ENCODE assay signal across 9 mouse cellular contexts in genomic region chr3:51359558-51360307, GRCm38 (mm10). TPM values are rescaled to one million over a fixed set of nuclear protein-coding genes. Genes with fewer than 3 reads are reported as not detected.
A peak's percentile ranks its signal among the peaks of the same experiment; 100 is the strongest.
DNase-seq lines count a peak whose midpoint lies in the region; ATAC-seq lines count a peak whose summit lies in the region.
"Had no signal": no experiment of that assay in that cellular context is flagged by ENCODE, and none has a peak within 500 bp of the region (broad histone marks: within the 10 kb centered on the region; RNA-seq: fewer than 3 reads in every experiment).

No protein-coding gene starts in this region.

- no peak overlapping the region for H3K4me2 ChIP-seq in forebrain, embryonic 16.5 days (ENCODE audit: low read length)
- H3K4me2 ChIP-seq in hindbrain, embryonic 11.5 days (replicated peaks; ENCODE audit: low read depth, low read length) = no peak overlapping the region
- peak overlapping the region; percentile 93 for H3K4me2 ChIP-seq in liver, embryonic 16.5 days (ENCODE audit: low read depth, low read length)

- H3K4me3 ChIP-seq in forebrain, embryonic 10.5 days = peak overlapping the region; percentile 71
- no peak overlapping the region for H3K4me3 ChIP-seq in forebrain, embryonic 16.5 days (replicated peaks; ENCODE audit: low read length)
- H3K4me3 ChIP-seq in hindbrain, embryonic 11.5 days (ENCODE audit: low read depth, low read length) = 0 out of 2 replicates have a peak overlapping the region, but pooled peaks have one; percentile 4
- H3K4me3 ChIP-seq in liver, embryonic 16.5 days (ENCODE audit: low read depth, low read length) = peak overlapping the region; percentile 70

- ATAC-seq in forebrain, embryonic 16.5 days = no peak
- no peak; the same call in 1 of the 2 replicates for ATAC-seq in hindbrain, embryonic 11.5 days (ENCODE audit: low FRiP score)
- ATAC-seq in liver, embryonic 16.5 days (ENCODE audit: low read depth) = no peak

- H3K36me3 ChIP-seq in forebrain, embryonic 10.5 days (replicated peaks) = no peaks in the 10 kb centered on the region
- no peaks in the 10 kb centered on the region for H3K36me3 ChIP-seq in forebrain, embryonic 16.5 days (ENCODE audit: control insufficient read depth, insufficient read depth)
- no peaks in the 10 kb centered on the region for H3K36me3 ChIP-seq in hindbrain, embryonic 11.5 days (ENCODE audit: control insufficient read depth, insufficient read depth, low read length)
- H3K36me3 ChIP-seq in liver, embryonic 16.5 days (ENCODE audit: control insufficient read depth, insufficient read depth) = no peaks in the 10 kb centered on the region

- peaks cover 31% of the 10 kb centered on the region for H3K4me1 ChIP-seq in forebrain, embryonic 10.5 days
- H3K4me1 ChIP-seq in forebrain, embryonic 16.5 days (replicated peaks; ENCODE audit: control insufficient read depth, insufficient read depth, low read length) = peaks cover 8% of the 10 kb centered on the region
- no peaks in the 10 kb centered on the region for H3K4me1 ChIP-seq in hindbrain, embryonic 11.5 days (replicated peaks; ENCODE audit: control insufficient read depth, insufficient read depth, low read length)
- peaks cover 36% of the 10 kb centered on the region for H3K4me1 ChIP-seq in liver, embryonic 16.5 days (ENCODE audit: control insufficient read depth, low read depth, low read length)

- no peak overlapping the region for H3K9ac ChIP-seq in forebrain, embryonic 16.5 days (replicated peaks; ENCODE audit: low read depth, low read length)
- no peak overlapping the region for H3K9ac ChIP-seq in hindbrain, embryonic 11.5 days (ENCODE audit: low read depth, low read length)
- peak overlapping the region; percentile 10; the same call in 1 of the 2 replicates for H3K9ac ChIP-seq in liver, embryonic 16.5 days (ENCODE audit: low read depth, low read length)

- peaks cover 35% of the 10 kb centered on the region for H3K27me3 ChIP-seq in forebrain, embryonic 10.5 days (ENCODE audit: poor library complexity, severe bottlenecking)
- peaks cover 8% of the 10 kb centered on the region for H3K27me3 ChIP-seq in forebrain, embryonic 16.5 days (replicated peaks; ENCODE audit: control insufficient read depth, insufficient read depth, low read length)
- H3K27me3 ChIP-seq in hindbrain, embryonic 11.5 days (ENCODE audit: control insufficient read depth, insufficient read depth, low read length) = peaks cover 7% of the 10 kb centered on the region
- no peaks in the 10 kb centered on the region for H3K27me3 ChIP-seq in liver, embryonic 16.5 days (ENCODE audit: control insufficient read depth, insufficient read depth, low read depth, low read length)

- DNase-seq in forebrain, embryonic 10.5 days (ENCODE audit: extremely low spot score, low spot score) = no peak
- DNase-seq in A20 (ENCODE audit: low read depth, low spot score) = peak; percentile 48
- no peak for DNase-seq in hindbrain, embryonic 11.5 days (ENCODE audit: low spot score)
- DNase-seq in left cerebral cortex, adult 11 months (ENCODE audit: low spot score) = no peak
- no peak for DNase-seq in adrenal gland, postnatal 36 days
- no peak for DNase-seq in spleen, postnatal 14 days (ENCODE audit: low spot score in 2 of 2)

- 20% methylated on average over 14 of the region's 14 CpGs for WGBS in forebrain, embryonic 10.5 days
- WGBS in forebrain, embryonic 16.5 days = 34% methylated on average over 14 of the region's 14 CpGs
- WGBS in hindbrain, embryonic 11.5 days = 21% methylated on average over 14 of the region's 14 CpGs
- WGBS in liver, embryonic 16.5 days (ENCODE audit: insufficient replicate concordance) = 36% methylated on average over 14 of the region's 14 CpGs

- H3K27ac ChIP-seq in forebrain, embryonic 10.5 days = no peak overlapping the region
- H3K27ac ChIP-seq in forebrain, embryonic 16.5 days (ENCODE audit: low read length) = no peak overlapping the region
- no peak overlapping the region for H3K27ac ChIP-seq in hindbrain, embryonic 11.5 days (ENCODE audit: low read depth, low read length)
- no peak overlapping the region for H3K27ac ChIP-seq in liver, embryonic 16.5 days (ENCODE audit: low read length)

- no peaks in the 10 kb centered on the region for H3K9me3 ChIP-seq in forebrain, embryonic 10.5 days
- no peaks in the 10 kb centered on the region for H3K9me3 ChIP-seq in forebrain, embryonic 16.5 days (ENCODE audit: control insufficient read depth, low read length)
- no peaks in the 10 kb centered on the region for H3K9me3 ChIP-seq in hindbrain, embryonic 11.5 days (ENCODE audit: control insufficient read depth, low read length)
- no peaks in the 10 kb centered on the region for H3K9me3 ChIP-seq in liver, embryonic 16.5 days (replicated peaks; ENCODE audit: control insufficient read depth, low read length)

RNA-seq across cellular contexts. Expression of gene Elf2, which starts 19.3 kb away (rescaled TPM):
- 41.6 and 44.2 TPM in 2 replicates for polyA plus RNA-seq in forebrain, embryonic 10.5 days (2016; fragmentation: Nextera tagmentation; extraction: Ambion mirVana)
- polyA plus RNA-seq in forebrain, embryonic 16.5 days (2015; fragmentation: Nextera tagmentation; extraction: Ambion mirVana) = 46.2 and 54.9 TPM in 2 replicates
- 45.4 and 48.7 TPM in 2 replicates for polyA plus RNA-seq in hindbrain, embryonic 11.5 days (2014; fragmentation: Nextera tagmentation; extraction: Ambion mirVana)
- 19.0 and 20.0 TPM in 2 replicates for polyA plus RNA-seq in liver, embryonic 16.5 days (2015; fragmentation: Nextera tagmentation; extraction: Ambion mirVana)
- total RNA-seq in adrenal gland, postnatal 36 days (2021) = 100 to 1,000 TPM in 1 of 2 experiments, 10 to 100 TPM in 1; 88.9 to 109 TPM

RNA-seq across cellular contexts. Expression of gene Mgarp, which starts 36.8 kb away (rescaled TPM):
- 8.4 and 12.8 TPM in 2 replicates for polyA plus RNA-seq in forebrain, embryonic 10.5 days (2016; fragmentation: Nextera tagmentation; extraction: Ambion mirVana)
- 0.44 and 1.4 TPM in 2 replicates for polyA plus RNA-seq in forebrain, embryonic 16.5 days (2015; fragmentation: Nextera tagmentation; extraction: Ambion mirVana)
- 4.0 and 5.5 TPM in 2 replicates for polyA plus RNA-seq in hindbrain, embryonic 11.5 days (2014; fragmentation: Nextera tagmentation; extraction: Ambion mirVana)
- polyA plus RNA-seq in liver, embryonic 16.5 days (2015; fragmentation: Nextera tagmentation; extraction: Ambion mirVana) = 3.0 TPM in 2 replicates
- total RNA-seq in adrenal gland, postnatal 36 days (2021) = 1,000 to 10,000 TPM in 1 of 2 experiments, 100 to 1,000 TPM in 1; 736 to 1,311 TPM
- total RNA-seq: common myeloid progenitor, adult 5-6 weeks had no signal

RNA-seq across cellular contexts. Expression of gene Ndufc1, which starts 49.1 kb away (rescaled TPM):
- 642 and 667 TPM in 2 replicates for polyA plus RNA-seq in forebrain, embryonic 10.5 days (2016; fragmentation: Nextera tagmentation; extraction: Ambion mirVana)
- polyA plus RNA-seq in forebrain, embryonic 16.5 days (2015; fragmentation: Nextera tagmentation; extraction: Ambion mirVana) = 619 and 639 TPM in 2 replicates
- polyA plus RNA-seq in hindbrain, embryonic 11.5 days (2014; fragmentation: Nextera tagmentation; extraction: Ambion mirVana) = 714 and 715 TPM in 2 replicates
- 397 and 419 TPM in 2 replicates for polyA plus RNA-seq in liver, embryonic 16.5 days (2015; fragmentation: Nextera tagmentation; extraction: Ambion mirVana)
- 100 to 1,000 TPM; 743 to 842 TPM for total RNA-seq in adrenal gland, postnatal 36 days (2021)

RNA-seq across cellular contexts. Expression of gene Naa15, which starts 55.2 kb away (rescaled TPM):
- polyA plus RNA-seq in forebrain, embryonic 10.5 days (2016; fragmentation: Nextera tagmentation; extraction: Ambion mirVana) = 68.3 and 68.6 TPM in 2 replicates
- 49.9 and 56.5 TPM in 2 replicates for polyA plus RNA-seq in forebrain, embryonic 16.5 days (2015; fragmentation: Nextera tagmentation; extraction: Ambion mirVana)
- 56.6 and 59.3 TPM in 2 replicates for polyA plus RNA-seq in hindbrain, embryonic 11.5 days (2014; fragmentation: Nextera tagmentation; extraction: Ambion mirVana)
- 15.3 and 16.3 TPM in 2 replicates for polyA plus RNA-seq in liver, embryonic 16.5 days (2015; fragmentation: Nextera tagmentation; extraction: Ambion mirVana)
- 10 to 100 TPM; 54.2 to 54.9 TPM for total RNA-seq in adrenal gland, postnatal 36 days (2021)
